Mouse (Mus musculus): ENCODE results near the gene Harbi1.
"Not testable (repeated sequence)": the region's sequence is repeated elsewhere in the genome, so short reads cannot be mapped to it uniquely, and the experiment has no call there.

The Harbi1 gene

GRCm38 (mm10) chr2:91718276-91718675 is 7.6 kb downstream of the Harbi1 start:
- DNase-seq, result peak in 1 of 2 experiments; percentile 23

- DNase-seq, result no peak
Measured at GRCm38 (mm10) chr2:91723382-91723781, 12.7 kb downstream of the Harbi1 start.

GRCm38 (mm10) chr2:91723951-91724350 is 13.3 kb downstream of the Harbi1 start:
- DNase-seq, result no peak

GRCm38 (mm10) chr2:91724716-91725115 is 14.1 kb downstream of the Harbi1 start:
- no peak for DNase-seq

- not testable (repeated sequence) for DNase-seq
Measured at GRCm38 (mm10) chr2:91725476-91725875, 14.8 kb downstream of the Harbi1 start.

GRCm38 (mm10) chr2:91727011-91727410 is 16.4 kb downstream of the Harbi1 start:
- DNase-seq, result no peak

GRCm38 (mm10) chr2:91729571-91729970 is 18.9 kb downstream of the Harbi1 start:
- DNase-seq, result no peak

GRCm38 (mm10) chr2:91729971-91730821 is 19.5 kb downstream of the Harbi1 start, which contains the start of gene Ambra1:
Gene Ambra1 (plus strand): TSS chr2:91730134.
- peak; percentile 86 to 92 for DNase-seq

GRCm38 (mm10) chr2:91735221-91735620 is 24.6 kb downstream of the Harbi1 start:
- no peak for DNase-seq

- no peak for DNase-seq
Measured at GRCm38 (mm10) chr2:91739586-91739985, 28.9 kb downstream of the Harbi1 start.

- DNase-seq, result no peak
Measured at GRCm38 (mm10) chr2:91744686-91745085, 34.0 kb downstream of the Harbi1 start.

- DNase-seq, result peak; percentile 14 to 28
Measured at GRCm38 (mm10) chr2:91749811-91750261, 39.2 kb downstream of the Harbi1 start.
